Mouse (Mus musculus) small intestine, adult 2 months (tissue): ENCODE results near the gene Man2a1.

Experiments
- CTCF ChIP-seq: fragments of 200-500 bp; IDR thresholded peaks from 2 replicates; pipeline ENCODE4 v1.5.1; 2012; ENCODE audit warnings: low read depth, mild to moderate bottlenecking, control low read depth, inconsistent platforms, low read length, moderate library complexity, mixed read lengths; ENCODE audit not compliant: insufficient replicate concordance, insufficient read length; ENCODE audit errors: extremely low read depth
- POLR2A ChIP-seq: fragments of 200-500 bp; IDR thresholded peaks from 2 replicates; pipeline ENCODE4 v1.6.1; 2012; ENCODE audit warnings: low read depth, mild to moderate bottlenecking, control low read depth, inconsistent platforms, low read length, moderate library complexity

- TF ChIP-seq POLR2A = no peak
- TF ChIP-seq CTCF = no peak
Measured at GRCm38 (mm10) chr17:64603134-64603533, 2.6 kb downstream of the Man2a1 start.
